Mouse (Mus musculus) retina, postnatal 1 day (tissue): ENCODE results near the gene Nckap5.
A peak's percentile ranks its signal among the peaks of the same experiment; 100 is the strongest.

Source experiments
- DNase-seq: peaks from one replicate; pipeline ENCODE4 v3.0.0-alpha.2; 2012

Nckap5 gene

GRCm38 (mm10) chr1:126537223-126537757, 293.3 kb downstream of the Nckap5 start:
- DNase-seq = no peak

DNA sequence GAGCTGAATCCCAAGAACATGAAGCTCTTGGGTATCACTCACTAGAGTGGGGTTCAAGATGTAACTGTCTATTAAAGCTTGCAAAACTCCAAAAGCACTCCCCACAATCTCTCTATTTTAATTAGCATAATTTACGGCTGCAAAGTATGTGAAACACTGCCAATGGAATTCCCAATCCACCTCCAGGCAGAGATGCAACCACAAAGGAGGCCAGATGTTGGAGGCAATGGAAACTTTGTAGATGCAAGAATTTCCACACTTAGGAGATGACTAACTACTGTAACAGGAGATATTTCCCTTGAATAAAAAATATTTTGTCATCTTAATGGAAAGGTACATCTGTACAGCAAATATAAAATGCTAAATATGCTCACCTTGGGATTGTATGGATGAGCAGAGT, 295.1 kb downstream of the Nckap5 start:
- no peak for DNase-seq

DNA sequence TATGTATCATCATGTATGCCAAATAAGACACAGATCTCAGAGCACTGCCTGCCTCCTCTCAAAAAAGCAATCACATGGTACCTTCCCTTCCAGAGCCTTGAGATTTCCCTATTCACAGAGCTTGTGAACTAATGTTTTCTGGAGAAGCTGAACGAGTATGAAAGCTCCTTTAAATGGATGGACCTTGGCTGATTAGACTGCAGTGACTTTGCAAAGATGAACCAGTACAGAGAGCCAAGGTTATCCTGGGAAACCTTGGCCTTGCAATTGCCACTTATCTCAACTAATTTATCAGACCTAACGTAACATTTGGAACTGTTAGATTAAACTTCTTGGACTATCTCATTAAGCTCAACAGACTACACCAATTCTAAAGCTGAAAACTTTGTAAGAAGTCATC, 296.6 kb downstream of the Nckap5 start:
- DNase-seq = no peak

DNA sequence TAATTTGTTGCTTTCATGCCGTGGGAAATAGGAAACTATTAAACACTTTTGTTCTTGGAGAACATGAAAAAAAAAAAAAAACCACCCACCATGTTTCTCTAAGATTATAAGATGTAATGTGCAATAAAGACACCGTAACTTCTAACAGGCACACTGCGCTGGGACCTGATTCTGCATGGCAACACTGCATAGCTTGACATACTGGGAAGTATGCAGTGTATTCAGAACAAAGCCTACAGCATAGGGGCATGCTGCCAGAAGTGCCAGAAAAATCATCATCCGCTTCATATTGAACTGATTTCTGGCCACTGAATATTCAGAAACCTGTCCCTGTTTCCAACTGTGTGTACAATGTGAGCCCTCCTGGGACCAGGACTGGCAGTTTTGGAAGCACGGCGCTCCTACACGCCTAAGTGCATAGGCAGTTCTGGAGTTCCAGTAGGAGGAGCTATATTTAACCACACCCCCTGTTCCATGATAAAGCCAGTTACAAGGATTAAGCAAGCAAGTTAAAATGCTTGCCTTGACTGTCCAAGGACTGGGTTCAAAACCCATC, 302.5 kb downstream of the Nckap5 start:
- no peak for DNase-seq

GRCm38 (mm10) chr1:126518067-126518466, 312.5 kb downstream of the Nckap5 start:
- peak; percentile 75 for DNase-seq

DNA sequence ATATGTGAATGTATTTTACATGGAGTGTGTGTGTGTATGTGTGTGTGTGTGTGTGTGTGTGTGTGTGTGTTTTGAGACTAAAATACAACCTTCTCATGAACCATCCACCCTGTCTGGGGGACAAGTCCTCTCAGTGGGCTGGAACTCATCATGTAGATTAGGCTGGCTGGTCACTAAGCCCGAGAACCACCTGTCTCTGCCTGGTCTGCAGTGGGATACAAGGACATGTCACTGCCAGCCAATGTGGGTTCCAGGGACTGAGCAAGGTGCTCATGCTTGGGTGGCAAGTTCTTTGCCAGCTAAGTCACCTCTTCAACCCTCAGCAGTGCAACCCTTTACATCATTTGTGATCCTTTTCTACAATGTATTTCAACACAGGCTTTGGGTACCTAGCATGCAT, 313.2 kb downstream of the Nckap5 start:
- no peak for DNase-seq

- DNase-seq = no peak
These were observed 315.4 kb downstream of the Nckap5 start for GRCm38 (mm10) chr1:126515054-126515756.

DNA sequence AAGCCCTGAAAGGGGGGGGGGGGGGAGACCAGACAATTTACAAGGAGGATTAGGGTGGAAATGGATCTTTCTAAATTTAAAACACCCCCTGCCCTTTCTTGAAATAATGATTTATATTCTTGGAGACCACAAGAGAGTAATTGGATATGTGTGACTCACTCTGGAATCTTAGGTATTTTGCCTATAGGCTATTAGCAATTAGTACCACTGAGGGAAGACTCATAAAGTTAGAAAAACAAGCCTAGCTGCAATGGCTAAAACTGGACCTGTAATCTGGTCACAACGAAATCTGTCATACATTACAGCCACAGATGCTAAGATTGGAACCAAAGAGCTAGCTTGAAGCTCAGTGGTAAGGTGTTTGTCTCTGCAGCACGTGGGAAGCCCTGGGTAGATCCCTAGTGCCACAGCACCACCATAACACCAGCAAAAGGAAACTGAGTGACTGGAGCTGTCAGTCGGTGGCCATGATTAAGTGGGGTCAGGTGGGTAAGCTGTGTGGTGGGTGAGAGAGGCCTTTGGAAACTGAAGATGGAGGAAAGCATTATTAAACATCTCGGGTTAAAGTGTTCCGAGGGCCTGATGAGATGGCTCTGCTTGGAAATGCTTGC, 318.7 kb downstream of the Nckap5 start:
- no peak for DNase-seq

GRCm38 (mm10) chr1:126504717-126505116, 325.9 kb downstream of the Nckap5 start:
- DNase-seq = no peak

GRCm38 (mm10) chr1:126502741-126503140, 327.9 kb downstream of the Nckap5 start:
- no peak for DNase-seq

DNA sequence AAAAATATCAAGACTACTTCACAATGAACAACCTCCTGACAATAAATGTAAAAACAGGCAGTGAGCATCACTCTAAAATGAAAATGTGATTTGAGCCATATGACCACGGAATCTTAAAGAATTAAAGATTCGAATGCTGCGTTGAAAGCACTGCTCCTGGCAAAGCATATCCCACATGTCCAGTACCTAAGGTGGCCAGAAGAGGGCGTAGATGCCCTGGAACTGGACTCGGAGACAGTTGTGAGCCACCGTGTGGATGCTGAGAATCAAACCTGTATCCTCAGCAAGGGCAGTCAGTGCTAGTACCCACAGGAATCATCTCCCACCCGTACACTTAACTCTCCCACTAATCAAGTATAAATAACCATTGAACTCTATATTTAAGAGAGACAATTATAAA, 333.9 kb downstream of the Nckap5 start:
- no peak for DNase-seq

GRCm38 (mm10) chr1:126492206-126493071, 338.2 kb downstream of the Nckap5 start:
- DNase-seq = peak; percentile 73

DNA sequence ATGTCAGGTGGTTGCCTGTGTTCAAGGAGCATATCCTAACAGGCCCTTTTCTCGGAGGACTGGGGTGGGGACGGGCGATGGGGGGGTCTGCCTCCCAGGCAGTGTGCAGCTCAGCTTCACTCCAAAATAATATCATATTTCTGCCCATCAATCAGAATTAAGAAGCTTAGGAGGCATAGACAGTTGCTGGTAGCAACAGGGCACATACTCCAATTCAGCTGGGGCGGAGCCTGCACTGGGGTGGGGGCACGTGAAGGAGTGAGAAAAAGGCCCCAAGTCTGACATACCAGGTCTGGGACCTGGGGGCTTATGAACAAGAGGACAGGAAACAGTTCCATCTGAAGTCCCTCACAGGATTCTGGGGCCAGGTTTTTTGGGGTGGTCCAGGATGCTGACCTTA, 339.2 kb downstream of the Nckap5 start:
- DNase-seq = no peak

DNA sequence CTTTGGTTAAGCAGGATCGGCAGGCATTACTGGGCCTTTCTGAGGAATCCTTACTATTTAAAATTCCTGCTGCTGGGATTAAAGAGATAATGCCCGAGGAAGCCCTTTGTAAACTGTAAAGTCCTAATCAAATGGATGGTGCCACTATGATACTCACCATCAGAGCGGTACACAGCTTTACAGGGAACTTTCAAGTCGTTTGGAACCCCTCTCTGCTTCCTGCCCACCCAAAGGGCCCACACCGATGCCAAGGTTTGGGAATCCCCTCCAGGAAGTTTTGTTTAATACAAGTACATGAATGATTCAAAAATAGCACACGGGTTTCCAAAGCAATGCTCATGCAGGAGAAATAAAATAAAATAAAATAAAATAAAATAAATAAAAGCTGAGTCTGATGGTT, 340.3 kb downstream of the Nckap5 start:
- DNase-seq = no peak

GRCm38 (mm10) chr1:126484664-126485087, 345.9 kb downstream of the Nckap5 start:
- peak; percentile 51 for DNase-seq

- no peak for DNase-seq
These were observed 346.9 kb downstream of the Nckap5 start for GRCm38 (mm10) chr1:126483665-126484064.

DNA sequence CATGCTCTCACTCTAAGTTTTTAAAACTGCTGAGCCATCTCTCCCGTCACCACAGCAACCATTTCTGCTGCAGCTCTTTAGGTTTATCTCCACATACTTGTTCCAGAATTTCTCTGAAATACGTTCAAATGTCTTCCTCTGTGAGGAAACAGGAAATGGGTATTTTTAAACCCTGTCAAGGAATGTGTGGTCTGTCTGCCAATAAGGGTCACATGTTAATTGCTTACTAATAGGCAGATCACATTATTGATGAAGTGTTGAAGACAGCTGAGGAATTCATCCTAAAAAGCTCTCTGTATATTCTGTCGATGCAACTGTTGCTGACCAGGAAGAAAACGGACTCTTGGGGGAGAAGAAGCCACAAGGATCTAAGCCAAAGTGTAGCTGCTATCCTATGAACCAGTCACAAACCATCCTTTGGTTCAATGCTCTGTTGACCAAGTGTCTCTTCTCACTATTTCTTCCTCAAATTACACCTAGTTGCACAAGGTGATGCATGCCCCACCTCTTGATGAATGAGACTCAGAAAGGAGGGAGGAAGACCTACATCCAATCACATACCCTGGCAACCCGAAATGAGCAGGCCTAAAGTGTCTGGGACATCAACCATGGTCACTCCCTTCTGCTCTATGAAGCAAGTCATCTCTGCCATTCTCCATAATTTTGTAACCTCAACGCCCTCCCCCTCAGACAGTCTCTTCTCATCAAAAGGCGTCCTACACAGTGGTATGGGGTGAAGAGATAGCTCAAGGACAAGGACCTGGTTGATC, 349.0 kb downstream of the Nckap5 start:
- DNase-seq = no peak

GRCm38 (mm10) chr1:126473044-126473443, 357.6 kb downstream of the Nckap5 start:
- DNase-seq = no peak

- DNase-seq = no peak
These were observed 359.2 kb downstream of the Nckap5 start for GRCm38 (mm10) chr1:126471419-126471818.

DNA sequence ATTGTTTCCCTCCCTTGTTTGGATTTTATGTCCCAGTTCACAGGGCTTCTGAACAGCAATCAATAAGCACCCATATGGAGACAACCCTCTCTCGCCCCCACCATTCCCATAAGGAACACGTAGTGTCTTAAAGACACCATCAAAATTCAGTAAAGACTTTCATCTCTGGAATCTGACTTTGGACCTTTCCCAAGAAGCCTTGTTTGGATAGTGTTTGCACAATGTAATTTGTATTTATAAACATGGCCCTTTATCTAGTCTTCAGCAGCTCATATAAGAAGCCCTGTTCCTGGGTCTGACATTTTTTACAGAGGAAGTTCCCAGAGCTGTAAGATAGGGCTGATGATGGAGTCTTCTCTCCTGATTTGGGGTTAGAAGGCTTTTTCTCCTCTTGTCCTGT, 359.7 kb downstream of the Nckap5 start:
- no peak for DNase-seq

- DNase-seq = no peak
These were observed 360.6 kb downstream of the Nckap5 start for GRCm38 (mm10) chr1:126469818-126470544.
